Mouse (Mus musculus) right cerebral cortex, adult 18-20 months (tissue): ENCODE data around the gene Nat8f6.
"Not testable (repeated sequence)": the region's sequence is repeated elsewhere in the genome, so short reads cannot be mapped to it uniquely, and the experiment has no call there.

Experiments
- DNase-seq: peaks from one replicate; pipeline ENCODE4 v3.0.0; 2022; ENCODE audit warnings: mixed read lengths

The Nat8f6 gene

DNA sequence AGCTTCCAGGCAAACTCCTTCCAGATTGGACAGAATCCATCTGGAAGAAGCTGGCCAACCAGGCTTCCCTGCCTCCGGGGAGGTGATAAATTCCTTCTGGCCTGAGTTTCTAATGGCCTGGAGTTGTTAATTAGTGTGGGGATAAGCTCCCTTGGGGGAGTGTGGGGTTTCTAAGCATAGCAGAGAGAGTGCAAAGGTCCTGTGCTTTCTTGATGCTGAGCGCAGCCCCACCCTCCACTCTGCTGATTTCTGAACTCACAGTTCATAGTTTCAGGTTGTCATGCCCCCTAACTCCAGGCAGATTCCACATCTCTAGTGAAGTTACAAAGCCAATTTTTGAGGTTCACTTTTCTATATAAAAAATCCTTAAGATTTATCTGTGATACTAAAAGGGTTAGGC lies 14.3 kb upstream of the Nat8f6 start:
- not testable (repeated sequence) for DNase-seq

- not testable (repeated sequence) for DNase-seq
These were observed 13.8 kb upstream of the Nat8f6 start for GRCm38 (mm10) chr6:85834504-85835100.

DNA sequence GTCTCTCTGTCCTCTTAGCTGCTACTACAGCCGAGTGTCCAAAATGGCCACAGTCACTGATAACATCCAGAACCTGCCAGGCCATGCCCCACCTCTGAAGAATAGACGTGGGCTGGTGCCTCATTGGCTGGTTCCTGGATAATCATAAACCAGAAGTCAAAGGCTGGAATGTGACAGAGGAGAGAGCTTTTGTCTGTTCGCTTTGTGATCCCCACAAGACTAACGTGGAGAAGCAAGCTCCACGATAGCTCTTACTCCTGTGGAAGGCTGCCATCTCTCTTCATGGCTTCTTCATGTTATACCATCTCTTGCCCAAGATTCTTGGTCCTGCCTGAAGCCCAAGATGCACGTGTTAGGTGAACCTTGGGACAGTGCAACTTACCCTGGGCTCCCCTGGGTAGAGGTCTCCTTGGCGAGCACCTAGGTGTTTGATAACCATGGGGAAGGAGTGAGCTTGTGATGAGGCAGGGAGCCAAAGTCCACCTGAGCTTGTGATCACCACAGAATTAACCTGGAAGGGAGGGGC lies 11.1 kb upstream of the Nat8f6 start, which contains the start of gene Nat8:
TSS of gene Nat8 (minus strand) at position 287 of the 526 bp plus-strand sequence.
- DNase-seq, result no peak

GRCm38 (mm10) chr6:85829462-85829861 lies 8.7 kb upstream of the Nat8f6 start:
- no peak for DNase-seq

DNA sequence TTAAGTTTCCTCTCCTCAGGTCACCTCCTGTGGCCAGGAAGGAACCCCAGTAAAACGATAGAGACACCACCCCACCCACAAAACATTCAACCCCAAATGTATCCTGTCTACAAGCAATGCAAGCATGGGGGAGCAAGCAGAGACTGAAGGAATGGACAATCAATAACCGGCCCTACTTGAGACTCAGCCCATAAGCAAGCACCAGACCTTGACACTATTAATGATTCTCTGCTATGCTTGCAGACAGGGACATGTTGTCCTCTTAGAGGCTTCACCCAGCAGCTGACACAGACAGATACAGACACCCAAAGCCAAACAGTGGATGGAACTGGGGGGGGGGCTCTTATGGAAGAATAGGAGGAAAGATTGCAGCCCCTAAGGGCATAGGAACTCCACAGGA lies 5.1 kb upstream of the Nat8f6 start:
- no peak for DNase-seq

- no peak for DNase-seq
These were observed 2.8 kb upstream of the Nat8f6 start for GRCm38 (mm10) chr6:85823382-85824090.

DNA sequence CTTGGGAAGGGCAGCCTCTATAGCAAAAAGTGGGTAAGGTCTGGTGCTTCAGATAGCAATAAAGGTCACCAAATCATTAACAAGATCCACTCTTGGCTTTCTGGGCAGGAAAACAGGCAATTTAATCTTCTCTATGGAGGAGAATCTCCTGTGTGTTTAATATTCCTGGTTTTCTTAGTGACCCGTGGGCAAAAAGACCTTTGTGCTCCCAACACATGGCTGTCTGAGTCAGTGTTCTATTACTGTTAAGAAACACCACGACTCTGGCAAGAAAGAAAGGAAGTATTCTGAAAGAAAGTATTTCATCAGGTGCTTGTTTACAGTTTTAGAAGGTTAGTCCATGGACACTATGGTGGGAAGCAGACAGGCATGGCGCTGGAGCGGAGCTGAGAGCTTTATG lies 1.5 kb upstream of the Nat8f6 start:
- DNase-seq, result no peak

DNA sequence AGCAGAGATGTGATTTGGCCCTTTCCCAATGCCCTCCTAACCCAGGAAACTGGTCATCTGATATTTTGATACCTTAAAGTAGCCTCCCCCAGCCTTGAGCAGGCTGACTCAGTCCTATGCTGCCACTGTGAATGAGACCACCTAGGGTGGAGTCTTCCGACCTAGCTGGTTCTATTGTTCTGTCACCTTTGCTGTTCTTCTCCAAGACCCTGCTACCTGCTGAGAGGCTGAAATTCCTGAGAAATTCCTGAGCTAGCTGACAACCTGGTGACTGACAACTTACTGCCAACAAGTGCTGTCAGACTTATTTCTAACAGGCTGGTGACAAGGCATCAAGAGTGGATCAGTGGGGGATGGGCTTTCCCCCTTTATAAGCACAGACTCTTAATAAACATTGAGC lies 2.4 kb downstream of the Nat8f6 start:
- DNase-seq, result no peak

DNA sequence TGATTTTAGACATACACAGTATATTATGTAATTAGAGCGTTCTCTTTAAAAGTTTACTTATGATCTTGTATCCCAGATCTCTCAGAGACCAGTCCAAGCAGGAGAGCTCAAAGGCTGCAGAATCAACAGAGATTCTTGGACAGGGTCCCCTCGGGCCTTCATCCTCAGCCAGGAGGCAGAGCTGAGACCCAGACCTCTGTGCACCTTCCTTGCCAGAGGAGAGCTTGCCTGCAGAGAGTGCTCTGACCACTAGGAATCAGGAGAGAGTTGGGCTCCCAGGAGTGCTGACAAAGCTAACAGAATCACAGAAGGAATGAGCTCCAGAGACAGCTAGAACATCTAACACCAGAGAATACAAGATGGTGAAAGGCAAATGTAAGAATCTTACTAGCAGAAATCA lies 7.4 kb downstream of the Nat8f6 start:
- DNase-seq, result no peak

GRCm38 (mm10) chr6:85810942-85811537 lies 9.7 kb downstream of the Nat8f6 start:
- not testable (repeated sequence) for DNase-seq

GRCm38 (mm10) chr6:85810514-85810913 lies 10.2 kb downstream of the Nat8f6 start:
- DNase-seq, result not testable (repeated sequence)

GRCm38 (mm10) chr6:85809784-85810183 lies 11.0 kb downstream of the Nat8f6 start:
- DNase-seq, result not testable (repeated sequence)

- DNase-seq, result not testable (repeated sequence)
These were observed 17.6 kb downstream of the Nat8f6 start for GRCm38 (mm10) chr6:85803180-85803579.

GRCm38 (mm10) chr6:85765532-85765931 lies 55.2 kb downstream of the Nat8f6 start, which contains the start of gene Nat8f3:
TSS of gene Nat8f3 (minus strand) at chr6:85765754.
- peak; percentile 6 for DNase-seq

DNA sequence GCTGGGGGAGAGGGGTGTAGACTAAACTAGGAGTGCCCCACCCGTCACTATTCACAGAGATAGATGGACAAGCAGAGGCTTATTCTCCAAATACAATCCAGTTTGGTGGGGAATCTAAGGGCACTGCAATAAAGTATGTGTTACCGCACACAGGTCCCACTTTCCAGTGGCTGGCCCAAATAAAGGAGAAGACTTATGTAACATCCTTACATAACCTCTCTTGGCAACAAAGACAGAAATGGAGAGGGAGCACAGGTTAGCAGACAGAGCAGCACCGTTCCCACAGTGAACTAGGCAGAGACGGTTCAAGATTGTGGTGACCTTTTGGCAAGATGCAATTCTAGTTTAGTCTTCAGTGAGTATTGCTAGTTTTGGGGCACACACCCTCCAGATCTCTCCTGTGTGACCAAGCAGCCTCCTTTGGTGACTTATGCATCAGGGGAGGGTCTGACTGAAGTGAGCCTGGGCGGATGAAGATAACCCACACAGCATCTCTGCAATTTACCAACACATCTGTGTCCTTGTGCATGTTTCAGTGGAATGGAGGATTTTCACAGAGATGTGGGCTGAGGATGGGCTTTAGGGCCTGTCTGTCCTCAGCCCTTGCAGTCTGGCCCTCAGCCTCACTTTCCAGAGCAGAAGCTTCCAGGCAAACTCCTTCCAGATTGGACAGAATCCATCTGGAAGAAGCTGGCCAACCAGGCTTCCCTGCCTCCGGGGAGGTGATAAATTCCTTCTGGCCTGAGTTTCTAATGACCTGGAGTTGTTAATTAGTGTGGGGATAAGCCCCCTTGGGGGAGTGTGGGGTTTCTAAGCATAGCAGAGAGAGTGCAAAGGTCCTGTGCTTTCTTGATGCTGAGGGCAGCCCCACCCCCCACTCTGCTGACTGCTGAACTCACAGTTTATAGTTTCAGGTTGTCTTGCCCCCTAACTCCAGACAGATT lies 57.4 kb downstream of the Nat8f6 start:
- not testable (repeated sequence) for DNase-seq

DNA sequence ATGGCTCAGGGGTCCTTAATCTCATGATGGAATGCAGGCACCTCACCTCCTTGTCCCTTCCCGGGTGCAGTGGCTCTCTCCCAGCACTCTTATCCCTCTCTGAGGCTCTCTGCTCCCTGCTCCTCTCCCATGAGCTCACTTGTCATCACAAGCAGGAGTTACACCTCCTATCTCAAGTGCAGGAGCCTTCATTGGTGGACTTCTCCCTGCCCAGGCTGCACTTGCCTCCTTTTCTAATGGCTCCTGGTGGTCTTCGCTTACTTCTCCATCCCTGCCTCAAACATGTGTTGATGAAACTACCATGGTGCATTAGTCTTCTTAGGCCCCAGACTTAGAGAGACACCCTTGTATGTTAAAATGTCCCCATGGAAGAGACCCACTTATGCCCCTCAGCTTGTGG lies 58.1 kb downstream of the Nat8f6 start:
- not testable (repeated sequence) for DNase-seq
